Mouse (Mus musculus): ENCODE measurements around the gene Mecom. TPM values are rescaled to one million over a fixed set of nuclear protein-coding genes. Genes with fewer than 3 reads are reported as not detected.

The Mecom gene
- total RNA-seq, 2 experiments from 2014 or later: 14.7 to 41.9 TPM

DNA sequence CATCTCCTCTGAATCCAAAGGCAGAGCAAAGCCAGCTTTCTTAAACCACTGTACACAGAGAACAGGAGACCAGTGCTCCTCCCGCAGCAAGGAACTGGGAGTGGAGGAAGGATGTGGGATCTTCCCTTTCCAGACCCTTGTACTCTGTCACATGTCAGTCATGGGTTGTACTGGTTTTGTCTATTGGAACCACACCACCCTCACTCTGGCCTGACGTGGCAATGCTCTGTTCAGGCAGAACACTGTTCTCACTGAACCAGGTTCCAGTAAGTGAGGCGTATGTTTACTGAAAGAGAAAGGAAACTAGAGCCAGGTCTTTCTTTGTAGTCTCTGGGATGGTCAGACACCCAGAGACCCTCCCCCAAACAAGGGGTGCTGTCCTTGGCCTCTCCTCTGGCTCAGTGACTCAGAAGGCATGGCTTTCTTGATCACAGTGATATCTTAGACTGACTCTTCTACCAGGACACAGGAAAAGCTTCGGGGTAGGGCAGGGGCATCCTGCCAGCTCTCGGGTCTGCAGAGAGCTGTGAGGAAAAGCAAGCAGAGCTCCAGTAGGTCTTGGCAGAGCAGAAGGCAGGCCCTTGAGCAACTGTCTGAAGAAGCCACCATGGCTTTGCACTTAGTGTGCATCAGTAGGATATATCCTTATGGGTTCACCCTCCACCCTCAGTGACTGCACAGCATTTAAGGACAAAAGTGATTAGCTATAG, 386.7 kb downstream of the Mecom start:
- DNase-seq (ENCODE audit: low spot score in 2 of 2): no peak

DNA sequence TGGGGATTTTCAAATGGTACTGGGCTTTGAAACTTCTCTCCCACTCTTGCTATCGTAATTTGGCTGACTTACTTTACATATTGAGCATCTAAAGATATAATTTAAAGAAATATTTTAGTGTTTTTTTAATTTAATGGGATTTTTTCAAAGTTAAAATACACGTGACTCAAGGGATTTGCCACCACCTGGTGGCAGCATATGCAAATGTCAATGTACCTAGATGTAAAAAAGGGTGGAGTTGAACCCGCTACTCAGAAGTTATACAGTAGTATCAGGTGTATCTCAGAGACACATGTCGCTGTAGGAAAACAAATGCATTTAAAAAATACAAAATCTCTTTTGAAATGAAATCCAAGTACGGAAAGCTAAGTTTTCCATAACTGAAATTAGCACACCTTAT, 387.5 kb downstream of the Mecom start:
- no peak for DNase-seq (ENCODE audit: low spot score in 2 of 2)

DNA sequence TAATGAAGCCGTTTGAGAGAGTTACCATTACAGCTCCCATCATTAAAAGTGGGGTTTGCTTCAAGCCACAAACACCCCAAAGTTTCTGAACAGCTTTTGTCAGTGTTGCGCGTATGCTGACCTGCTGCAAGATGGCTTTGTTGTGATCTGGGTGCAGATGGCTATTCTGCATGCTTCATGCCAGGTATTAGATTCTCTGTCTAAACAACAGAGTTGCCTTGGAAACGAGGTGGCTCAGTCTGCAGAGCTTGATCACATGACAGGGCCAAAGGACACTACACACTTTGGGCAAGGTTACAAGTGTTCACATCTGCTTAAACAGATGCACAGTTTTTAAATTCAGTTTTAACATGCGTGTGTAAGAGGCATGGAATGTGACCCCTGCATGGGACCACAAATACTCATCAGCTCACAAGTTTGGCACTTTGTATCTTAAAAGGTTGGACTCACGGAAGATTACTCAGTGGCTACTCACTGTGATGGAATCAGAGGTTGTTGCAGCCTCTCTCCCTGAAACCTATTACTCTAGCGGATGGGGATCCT, 390.6 kb downstream of the Mecom start:
- no peak for DNase-seq (ENCODE audit: low spot score in 2 of 2)

DNA sequence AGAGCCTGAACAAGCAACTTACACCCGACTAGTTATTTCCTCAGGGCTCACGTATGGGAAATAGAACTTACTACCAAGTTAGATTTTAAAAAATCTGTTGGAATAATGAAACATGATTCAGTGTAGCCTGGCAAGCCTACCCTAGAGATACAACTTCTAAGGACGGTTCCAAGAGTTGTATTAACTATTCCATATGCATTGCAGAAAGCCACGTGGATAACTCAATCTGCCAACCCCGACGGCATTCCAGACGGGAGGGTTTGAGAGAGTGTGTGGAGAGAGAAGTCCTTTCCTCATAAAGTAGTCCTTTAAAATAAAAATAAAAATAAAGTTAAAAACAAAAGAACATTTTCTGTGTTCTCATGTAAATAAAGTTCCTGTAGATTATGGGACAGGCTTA, 393.4 kb downstream of the Mecom start:
- DNase-seq (ENCODE audit: low spot score in 2 of 2): no peak

DNA sequence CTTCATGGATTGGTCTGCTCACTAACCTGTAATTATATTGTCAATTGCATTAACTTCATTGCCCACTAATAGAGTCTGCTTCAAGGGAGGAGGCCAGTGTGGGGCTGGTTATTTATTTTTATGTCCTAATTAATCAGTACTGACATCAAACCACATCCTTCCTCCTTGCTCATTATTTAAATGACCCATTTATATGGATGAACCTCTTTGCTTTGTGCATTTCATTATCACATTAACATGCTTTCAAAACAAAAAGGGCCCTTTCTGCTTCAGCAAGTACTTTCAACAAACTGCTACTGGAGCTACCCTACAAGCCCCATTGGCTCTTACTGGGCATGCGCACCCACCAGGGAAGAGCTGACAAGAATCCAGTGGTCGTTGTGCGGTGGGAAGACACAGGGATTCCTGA, 393.9 kb downstream of the Mecom start:
- DNase-seq (ENCODE audit: low spot score in 2 of 2): no peak

DNA sequence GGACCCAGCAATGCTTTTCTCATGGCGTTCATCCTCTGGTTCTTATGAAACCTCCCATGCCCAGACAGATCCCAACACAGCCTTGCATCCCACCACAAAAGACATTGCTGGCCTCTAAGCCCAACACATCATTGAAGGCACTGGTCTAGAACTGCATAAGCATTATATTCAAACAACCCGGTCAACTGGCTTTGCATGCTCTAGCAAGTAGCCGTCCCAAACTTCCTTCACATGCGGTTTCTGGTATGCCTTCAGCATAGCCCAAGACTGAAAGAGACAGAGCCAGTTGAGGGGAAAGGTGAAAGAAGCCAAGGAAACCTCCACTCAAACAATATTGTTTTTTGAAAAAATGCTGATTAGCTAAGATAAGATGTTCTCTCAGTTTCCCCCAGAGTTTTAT, 397.7 kb downstream of the Mecom start:
- no peak for DNase-seq (ENCODE audit: low spot score in 2 of 2)

DNA sequence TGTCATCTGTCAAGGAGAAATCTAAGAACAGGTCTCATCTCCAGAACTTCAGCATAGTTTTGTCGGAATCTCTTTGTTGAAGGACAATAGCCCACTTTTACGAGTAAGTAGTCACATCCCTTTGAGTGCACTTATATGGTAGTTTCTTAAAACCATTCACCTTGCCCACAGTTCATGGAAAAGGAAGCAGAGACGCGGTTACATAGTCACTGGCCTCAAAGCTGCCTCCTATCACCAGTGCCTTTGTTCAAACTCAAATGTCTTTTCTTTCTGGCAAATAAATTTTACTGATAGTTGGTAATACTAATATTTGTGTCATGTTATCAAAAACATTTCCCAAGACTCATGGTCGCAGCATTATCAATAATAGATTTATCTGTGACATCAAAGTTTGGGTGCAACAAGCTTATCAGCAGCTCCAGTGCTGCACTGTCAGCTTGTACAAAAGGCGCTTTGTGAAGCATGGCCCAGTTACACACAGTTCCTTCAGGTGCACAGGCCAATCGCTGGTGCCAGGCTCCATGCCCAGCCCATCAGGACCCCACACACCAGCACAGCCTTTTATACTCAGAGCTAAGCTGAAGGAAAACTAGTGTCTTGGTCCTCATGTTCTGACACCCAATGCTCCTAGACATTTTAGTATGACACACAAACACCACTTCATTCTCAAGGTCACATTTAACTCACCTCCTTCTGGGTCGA, 399.3 kb downstream of the Mecom start:
- no peak for DNase-seq (ENCODE audit: low spot score in 2 of 2)

DNA sequence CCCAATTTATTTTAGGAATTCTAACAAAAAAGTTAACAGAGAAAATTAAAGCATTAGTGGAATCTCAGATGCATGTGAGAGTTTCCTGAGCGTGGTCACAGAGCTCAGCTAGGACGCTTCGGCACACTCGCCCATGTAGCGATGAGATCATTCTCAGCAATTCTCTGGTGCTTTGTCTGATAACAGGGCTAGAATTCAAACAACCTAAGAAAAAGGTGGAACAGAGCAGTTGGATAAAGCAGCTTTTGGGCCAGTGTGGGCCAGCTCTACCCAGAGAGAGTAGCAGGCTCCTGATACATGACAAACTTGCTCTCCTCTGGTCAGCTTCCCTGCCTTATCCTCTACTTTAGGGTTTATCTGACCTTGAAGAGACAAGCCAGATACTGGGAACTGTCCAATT, 402.8 kb downstream of the Mecom start:
- DNase-seq (ENCODE audit: low spot score in 2 of 2): no peak

DNA sequence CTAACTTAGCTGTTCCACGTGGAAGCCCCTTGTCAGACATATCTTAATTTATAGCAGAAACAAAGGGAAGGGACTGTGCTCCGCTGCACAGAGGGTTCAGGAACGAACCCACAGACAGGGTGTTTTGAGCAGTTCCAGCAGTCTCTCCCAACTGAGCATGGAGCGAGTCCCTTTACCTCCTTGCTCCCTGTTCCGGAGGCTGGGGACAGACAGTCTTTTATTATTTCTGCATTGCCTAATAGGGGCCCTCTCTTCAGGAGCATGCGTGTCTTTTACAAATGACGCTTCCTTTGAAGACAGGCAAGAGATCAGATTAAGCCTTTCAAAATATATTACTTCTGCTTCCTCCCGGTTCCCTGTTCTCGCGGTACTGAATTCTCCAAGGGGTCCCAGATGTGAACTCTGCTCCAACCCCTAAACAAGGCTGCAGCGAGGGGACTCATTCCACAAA, 403.8 kb downstream of the Mecom start:
- no peak for DNase-seq (ENCODE audit: low spot score in 2 of 2)

DNA sequence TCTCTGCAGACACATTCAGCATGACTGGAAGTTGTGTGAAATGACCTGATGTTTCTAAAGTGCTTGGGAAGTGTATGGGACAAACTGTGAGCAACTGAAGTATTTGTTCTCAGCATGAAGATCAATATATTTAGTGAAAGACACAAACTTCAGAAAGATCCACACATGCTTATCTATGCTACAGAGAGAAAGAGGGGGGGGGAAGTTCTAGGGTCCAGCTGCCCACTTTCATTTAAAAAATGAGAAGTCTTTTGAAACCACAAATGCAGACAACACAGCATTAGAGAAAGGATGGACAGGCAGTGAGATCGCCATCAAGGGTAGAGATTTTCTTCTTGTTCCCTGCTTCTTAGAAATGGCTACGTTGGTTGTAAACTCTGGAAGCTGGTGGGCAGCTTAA, 404.4 kb downstream of the Mecom start:
- DNase-seq (ENCODE audit: low spot score in 2 of 2): no peak

DNA sequence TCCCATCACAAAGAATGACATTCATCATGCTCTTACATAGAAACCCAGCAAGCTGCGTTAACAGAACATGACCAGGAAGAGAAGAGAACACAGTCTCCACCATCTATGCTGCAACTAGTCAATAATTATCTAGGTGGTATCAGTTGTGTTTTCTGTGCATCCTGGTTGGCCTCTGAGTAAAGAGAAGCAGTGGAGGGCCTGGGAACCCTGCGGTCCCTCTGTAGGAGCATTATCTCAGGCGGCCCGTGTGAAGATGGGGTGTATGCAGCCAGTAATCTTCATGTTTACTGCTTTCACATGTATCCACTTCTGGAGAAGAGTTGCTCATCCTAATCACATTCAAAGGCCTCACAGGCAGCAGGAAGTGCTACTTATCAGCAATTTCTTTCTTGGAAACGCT, 407.5 kb downstream of the Mecom start:
- no peak for DNase-seq (ENCODE audit: low spot score in 2 of 2)

DNA sequence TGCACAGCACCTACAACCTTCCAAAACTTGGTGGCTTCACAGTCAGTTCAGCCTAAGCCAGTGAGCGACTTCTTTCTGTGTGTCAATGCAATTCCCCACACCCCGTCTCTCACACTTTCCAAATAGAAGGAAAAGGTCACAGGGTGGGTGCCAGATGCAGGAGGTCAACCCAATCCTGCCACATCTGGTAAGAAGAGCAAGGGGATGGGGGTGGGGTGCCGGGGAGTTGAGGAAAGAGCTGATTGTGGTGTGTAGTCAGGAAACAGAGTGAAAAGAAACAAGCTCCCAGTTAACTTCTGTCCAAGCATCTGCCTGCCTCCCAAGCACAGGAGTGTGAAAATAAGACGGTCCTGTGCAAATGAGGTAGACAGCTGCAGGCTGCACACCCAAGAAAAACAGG, 408.1 kb downstream of the Mecom start:
- DNase-seq (ENCODE audit: low spot score in 2 of 2): no peak

DNA sequence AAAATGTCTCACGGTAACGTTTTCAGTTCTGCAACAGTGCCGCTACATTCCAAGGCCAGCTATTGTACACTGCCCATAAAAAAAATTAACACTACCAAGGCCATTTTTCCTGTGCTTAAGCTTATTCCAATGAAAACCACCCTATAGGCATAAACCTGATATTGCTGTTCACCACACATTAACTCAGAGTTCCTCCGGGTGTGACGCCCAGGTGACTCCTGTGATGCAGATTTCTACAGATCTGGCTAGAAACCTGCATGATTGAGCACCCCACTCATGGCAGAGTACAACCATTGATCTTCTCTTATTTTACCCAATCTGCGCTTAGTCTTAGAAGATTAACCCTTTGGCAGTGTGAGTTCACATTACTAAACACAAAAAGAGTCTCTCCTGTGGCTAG, 409.2 kb downstream of the Mecom start:
- no peak for DNase-seq (ENCODE audit: low spot score in 2 of 2)

DNA sequence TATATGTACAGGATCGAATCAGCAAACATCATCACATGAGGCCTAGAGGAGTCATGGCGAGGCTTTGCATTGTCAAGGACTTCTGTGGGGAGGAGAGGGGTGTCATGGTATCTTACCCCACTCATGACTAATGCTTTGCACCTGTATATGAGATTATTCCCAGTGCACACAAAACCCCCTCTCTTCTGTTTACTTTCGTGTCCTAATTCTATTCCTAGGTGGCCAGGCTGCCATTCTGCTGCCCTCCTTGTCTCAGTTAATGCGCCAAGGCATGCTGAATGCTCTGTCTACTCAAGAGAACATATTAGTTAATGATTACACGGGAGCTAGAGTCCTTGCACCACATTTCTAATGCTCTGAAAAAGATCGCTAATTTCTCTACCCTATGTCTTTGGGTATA, 412.0 kb downstream of the Mecom start:
- DNase-seq (ENCODE audit: low spot score in 2 of 2): no peak

DNA sequence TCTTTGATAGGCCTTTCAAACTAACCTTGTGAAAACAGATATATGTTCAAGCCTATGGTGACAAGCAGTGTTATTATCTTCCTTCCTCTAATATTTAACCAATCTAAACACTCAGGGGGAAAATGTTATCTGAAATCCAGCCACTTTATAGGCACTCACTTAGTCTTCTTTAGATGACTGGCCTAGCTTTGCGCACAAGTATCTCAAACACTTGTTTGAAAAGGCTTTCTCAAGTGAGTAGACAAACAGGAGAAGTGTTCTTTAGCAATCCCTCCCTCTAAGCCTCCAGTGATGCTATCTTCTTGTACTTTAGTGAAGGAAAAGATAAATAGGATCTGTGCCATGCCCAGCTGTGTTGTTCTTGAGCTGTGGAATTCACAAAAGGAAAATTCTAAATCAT, 412.7 kb downstream of the Mecom start:
- no peak for DNase-seq (ENCODE audit: low spot score in 2 of 2)

DNA sequence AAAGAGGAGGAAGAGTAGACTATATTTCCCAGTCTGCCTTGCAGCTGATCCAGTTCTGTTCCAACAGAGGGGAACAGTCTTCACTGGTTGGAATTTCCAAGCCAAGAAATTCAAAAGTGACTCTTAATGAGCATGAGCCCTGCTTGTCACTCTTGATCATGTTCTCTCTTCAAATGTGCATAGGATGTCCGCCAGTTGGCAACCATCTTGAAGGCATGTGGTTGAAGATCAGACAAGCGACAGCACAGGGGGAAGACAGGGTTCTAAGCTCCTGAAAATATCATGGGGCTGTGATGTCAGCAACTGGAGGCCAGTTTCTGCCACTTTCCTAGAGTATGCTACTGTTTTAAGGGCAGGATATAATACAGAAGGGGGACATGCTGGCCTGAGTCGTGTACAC, 414.8 kb downstream of the Mecom start:
- DNase-seq (ENCODE audit: low spot score in 2 of 2): no peak

DNA sequence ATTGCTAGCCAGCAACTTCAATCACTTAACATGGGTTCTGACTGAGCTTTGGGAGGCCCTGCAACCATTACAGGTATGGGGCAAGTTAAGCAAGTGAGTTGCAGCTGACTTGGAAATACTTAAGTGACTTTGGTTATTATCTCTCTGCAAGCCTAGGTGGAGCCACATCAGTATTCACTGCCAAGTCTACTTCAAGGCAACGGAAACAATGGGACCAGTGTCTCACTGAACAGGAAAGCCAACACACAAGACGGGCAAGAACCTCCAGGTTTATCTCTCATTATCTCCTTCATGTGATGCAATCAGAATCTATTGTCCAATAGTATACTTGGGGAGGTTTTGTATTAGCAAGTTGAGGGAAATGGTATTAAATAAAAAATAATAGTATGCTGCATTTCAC, 415.4 kb downstream of the Mecom start:
- no peak for DNase-seq (ENCODE audit: low spot score in 2 of 2)

DNA sequence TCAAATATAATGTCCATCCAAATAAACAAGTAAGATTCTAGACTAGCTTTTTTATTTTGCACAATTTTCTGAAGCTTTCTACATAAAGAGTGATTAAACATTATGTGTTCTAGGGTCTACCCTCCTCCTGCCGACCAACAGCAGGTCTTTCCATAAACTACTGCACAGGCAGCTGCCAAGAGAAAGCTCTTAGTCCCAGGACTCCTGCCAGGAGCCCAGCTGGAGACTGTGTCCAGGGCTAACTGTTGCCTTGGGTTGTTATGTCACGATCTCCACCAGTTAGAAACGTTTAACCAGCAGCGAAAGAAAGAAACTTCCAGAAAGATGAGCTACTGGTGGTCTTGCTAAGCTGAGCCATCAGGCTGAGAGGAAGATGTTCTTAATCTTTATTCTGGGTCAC, 417.3 kb downstream of the Mecom start:
- DNase-seq (ENCODE audit: low spot score in 2 of 2): no peak

DNA sequence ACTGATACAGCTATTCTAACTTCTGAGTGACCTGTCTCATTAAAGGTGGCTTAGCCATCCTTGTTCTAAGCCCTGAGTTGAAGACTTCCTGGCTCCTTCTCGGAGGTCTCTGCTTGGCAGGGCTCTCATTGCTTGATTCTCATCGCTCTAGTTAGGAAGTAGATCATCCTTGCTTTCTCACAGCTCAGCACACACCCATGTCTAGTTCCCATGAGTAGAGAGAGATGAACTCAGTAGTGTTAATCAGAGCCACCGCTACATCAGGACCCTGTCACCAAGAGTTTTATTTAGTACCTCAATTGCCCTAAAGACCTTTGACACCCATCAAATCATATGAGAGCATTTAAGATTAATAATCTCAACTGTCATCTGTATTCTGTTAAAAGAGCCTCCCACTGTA, 425.2 kb downstream of the Mecom start:
- DNase-seq (ENCODE audit: low spot score in 2 of 2): no peak

DNA sequence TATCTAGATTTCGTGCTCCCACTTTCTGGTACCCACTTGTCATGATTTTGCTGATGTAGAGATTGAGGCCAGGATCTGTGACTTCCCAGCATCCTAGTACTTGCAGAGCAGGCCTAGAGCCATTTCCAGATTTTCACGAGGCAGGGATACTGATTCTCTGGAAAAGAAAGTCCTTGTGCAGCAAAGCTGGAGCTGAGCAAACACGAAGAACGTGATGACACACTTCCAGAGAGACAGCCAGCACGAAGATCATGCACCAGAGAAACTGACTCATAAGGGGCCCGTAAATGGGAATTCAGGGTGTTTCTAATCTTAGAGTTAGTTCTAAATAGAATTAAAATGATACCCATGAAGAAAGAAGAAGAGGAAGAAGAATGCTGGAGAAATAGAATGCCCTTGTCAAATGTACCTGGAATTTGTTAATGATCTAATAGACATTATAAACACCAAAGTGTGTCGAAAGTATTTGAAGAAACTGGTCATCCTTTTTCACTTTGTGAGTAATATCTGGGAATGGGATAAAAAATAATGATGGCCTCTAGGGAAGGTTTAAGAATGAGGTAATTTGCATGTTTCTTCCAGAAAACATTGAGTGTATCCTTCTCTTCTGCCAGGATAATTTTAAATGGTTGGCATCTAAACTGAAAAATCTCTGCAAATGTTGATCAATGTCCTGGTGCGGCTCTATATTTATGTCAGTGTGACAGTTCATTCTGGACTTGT, 426.9 kb downstream of the Mecom start:
- DNase-seq (ENCODE audit: low spot score in 2 of 2): no peak

DNA sequence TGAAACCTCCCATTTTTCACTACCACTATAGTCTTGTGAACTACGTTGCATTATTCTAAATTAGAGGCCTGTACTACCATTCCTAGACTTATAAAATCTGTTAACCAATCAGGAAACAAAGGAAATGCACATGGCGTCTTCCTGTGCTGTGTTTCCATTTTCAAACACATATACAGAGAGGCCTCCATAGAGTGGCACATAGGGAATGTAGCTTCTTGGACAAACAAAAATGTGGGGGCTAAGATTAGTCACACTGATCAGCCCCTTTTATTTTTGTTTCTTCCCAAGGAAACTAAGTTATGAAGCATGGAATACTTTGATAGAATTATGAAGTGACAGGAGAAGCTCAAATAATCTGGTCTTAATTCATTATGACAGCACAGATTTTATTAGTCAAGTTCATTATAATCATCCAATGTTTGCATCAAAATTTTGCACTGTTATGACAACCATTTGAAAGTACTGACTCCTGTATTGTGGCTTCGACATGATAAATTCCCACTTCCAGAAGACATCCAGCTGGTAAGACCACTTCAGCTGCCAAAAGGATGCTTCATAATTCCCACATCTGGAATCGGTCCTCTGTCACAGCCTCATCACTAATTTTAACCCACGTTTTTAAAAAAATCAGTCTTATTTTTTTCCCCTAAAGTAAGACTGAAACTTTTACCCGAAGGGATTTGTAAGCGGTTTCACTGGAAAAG, 429.1 kb downstream of the Mecom start:
- DNase-seq (ENCODE audit: low spot score in 2 of 2): no peak

All from adrenal gland, postnatal 4 days (tissue).